Mouse (Mus musculus): ENCODE data around the gene 6430550D23Rik.
"Not testable (repeated sequence)": the region's sequence is repeated elsewhere in the genome, so short reads cannot be mapped to it uniquely, and the experiment has no call there.

6430550D23Rik gene

DNA sequence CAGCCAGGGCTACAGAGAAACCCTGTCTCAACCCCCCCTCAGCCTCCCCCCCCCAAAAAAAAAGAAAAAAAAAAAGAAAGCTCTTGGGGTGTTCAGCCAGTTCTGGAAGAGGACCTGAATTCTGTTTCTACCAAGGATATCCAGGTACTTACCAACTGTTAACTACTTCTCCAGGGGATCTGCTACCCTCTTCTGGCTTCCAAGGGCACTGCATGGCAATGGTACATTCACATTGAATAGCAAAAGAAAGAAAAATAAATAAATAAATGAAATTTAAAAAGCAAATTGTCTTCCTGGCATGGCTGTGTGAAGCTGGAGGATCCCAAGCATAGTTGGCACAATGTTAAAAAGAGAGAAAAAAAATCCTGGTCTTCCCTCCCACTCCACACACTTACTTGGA is 55.8 kb downstream of the 6430550D23Rik start:
- DNase-seq (ENCODE audit: low read depth, low spot score) = peak; percentile 86

DNA sequence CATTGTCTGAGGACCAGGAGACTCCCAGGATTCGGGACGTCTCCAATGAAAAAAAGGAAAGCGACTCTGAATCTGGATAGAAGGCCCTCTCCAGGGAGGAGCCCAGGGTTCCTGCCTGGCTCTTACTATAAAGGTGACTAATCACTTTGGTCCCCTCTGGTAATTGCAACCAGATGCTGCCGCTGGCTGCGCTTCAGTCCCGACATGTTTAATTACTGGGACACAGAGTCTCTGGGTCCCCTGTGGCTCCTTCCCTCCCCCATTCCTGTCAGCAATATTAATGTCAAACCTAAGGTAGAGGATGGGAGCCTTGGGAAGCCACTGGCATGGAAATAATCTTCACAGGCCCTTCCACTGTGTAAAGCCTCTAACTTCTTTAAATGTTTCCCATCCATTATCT is 58.4 kb downstream of the 6430550D23Rik start:
- DNase-seq (ENCODE audit: low read depth, low spot score) = peak; percentile 26

GRCm38 (mm10) chr2:155947390-155948002 is 60.3 kb downstream of the 6430550D23Rik start:
- DNase-seq (ENCODE audit: low read depth, low spot score) = no peak

GRCm38 (mm10) chr2:155946499-155946898 is 61.3 kb downstream of the 6430550D23Rik start:
- DNase-seq (ENCODE audit: low read depth, low spot score) = no peak

GRCm38 (mm10) chr2:155946069-155946468 is 61.7 kb downstream of the 6430550D23Rik start:
- DNase-seq (ENCODE audit: low read depth, low spot score) = peak; percentile 71

DNA sequence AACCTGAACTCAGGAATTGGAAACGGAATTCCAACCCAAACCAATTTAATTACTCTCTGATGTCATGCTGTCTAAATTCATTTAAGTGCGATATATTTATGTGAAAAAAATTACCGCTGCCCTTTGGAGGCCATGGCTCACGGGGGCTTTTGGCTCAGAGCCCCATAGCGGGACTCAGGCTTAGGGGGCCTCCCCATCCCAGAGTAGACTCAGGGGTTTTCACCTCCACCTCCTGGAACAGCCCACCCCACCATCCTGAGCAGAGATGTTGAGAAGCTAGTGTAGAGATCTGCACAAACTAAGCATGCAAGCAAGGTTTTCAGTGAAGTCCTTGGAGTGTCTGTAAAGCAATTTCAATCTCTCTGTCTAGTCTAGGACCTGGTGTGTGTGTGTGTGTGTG is 62.2 kb downstream of the 6430550D23Rik start:
- no peak for DNase-seq (ENCODE audit: low read depth, low spot score)

- peak; percentile 69 for DNase-seq (ENCODE audit: low read depth, low spot score)
Measured at GRCm38 (mm10) chr2:155945124-155945523, 62.7 kb downstream of the 6430550D23Rik start, which contains the start of gene Gdf5. Gene Gdf5 (minus strand): TSS chr2:155945367.

DNA sequence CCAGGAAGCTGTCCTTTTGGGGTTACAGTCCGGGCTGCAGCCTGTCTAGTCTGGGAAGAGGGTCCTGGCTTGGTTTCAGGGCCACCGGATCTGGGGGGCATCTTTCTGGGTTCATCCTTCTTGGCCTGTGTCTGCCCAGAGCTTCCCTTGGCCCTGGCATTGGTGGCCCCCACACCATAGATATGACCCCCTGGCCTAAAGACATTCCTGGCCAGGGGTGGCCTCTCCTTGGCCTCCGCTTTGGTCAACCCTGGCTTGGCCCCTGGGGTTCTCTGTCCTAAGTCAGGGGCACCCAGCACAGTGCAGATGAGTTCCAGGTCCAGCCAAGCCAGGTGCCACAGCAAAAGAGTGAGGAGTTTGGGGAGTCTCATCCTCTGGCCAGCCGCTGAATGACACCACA is 63.1 kb downstream of the 6430550D23Rik start:
- no peak for DNase-seq (ENCODE audit: low read depth, low spot score)

GRCm38 (mm10) chr2:155943463-155943862 is 64.3 kb downstream of the 6430550D23Rik start:
- no peak for DNase-seq (ENCODE audit: low read depth, low spot score)

- no peak for DNase-seq (ENCODE audit: low read depth, low spot score)
Measured at GRCm38 (mm10) chr2:155941697-155942442, 65.9 kb downstream of the 6430550D23Rik start.

DNA sequence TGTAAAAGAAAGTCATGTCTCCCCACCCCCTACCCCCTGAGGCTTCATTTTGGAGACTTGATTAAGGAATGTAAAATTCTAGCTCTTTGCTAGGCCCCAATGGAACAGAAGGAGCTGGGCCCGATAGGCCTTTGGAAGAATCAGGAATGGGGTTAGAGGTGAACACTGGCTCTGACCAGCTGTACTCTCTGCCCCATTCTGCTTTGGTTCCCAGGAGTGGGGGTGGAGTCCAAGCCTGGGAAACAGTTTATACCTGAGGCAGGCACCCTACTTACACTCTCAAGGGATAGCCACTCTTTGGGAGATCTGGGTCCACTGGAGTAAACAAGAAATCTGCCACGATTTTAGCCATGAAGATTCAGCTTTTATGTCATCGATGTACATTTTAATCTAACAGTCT is 67.1 kb downstream of the 6430550D23Rik start, which contains the start of gene Gm15557:
Gene Gm15557, plus strand, starts transcription at position 48 of the 400 bp plus-strand sequence.
- no peak for DNase-seq (ENCODE audit: low read depth, low spot score)

GRCm38 (mm10) chr2:155939897-155940529 is 67.8 kb downstream of the 6430550D23Rik start:
- no peak for DNase-seq (ENCODE audit: low read depth, low spot score)

GRCm38 (mm10) chr2:155929531-155930442 is 78.0 kb downstream of the 6430550D23Rik start, which contains the start of gene Uqcc1:
Gene Uqcc1 (minus strand): TSS chr2:155930310.
- DNase-seq (ENCODE audit: low read depth, low spot score) = peak; percentile 97

- peak; percentile 26 for DNase-seq (ENCODE audit: low read depth, low spot score)
Measured at GRCm38 (mm10) chr2:155928711-155929345, 78.9 kb downstream of the 6430550D23Rik start.

GRCm38 (mm10) chr2:155925213-155925612 is 82.6 kb downstream of the 6430550D23Rik start:
- not testable (repeated sequence) for DNase-seq (ENCODE audit: low read depth, low spot score)
